ENCODE assay signal across 24 mouse cellular contexts in genomic region chr2:125667721-125668120, GRCm38 (mm10). TPM values are rescaled to one million over a fixed set of nuclear protein-coding genes. Genes with fewer than 3 reads are reported as not detected.
A peak's percentile ranks its signal among the peaks of the same experiment; 100 is the strongest.
DNase-seq lines count a peak whose midpoint lies in the region; ATAC-seq and TF ChIP-seq lines count a peak whose summit lies in the region.
"Had no signal": no experiment of that assay in that cellular context is flagged by ENCODE, and none has a peak within 500 bp of the region (broad histone marks: within the 10 kb centered on the region; RNA-seq: fewer than 3 reads in every experiment).

No protein-coding gene starts in this region.

- H3K27me3 ChIP-seq in CH12.LX (replicated peaks), result no peaks in the 10 kb centered on the region
- H3K27me3 ChIP-seq in liver, embryonic 13.5 days, result no peaks in the 10 kb centered on the region
- H3K27me3 ChIP-seq in thymus, adult 2 months (ENCODE audit: control insufficient read depth, insufficient read depth, low read length), result no peaks in the 10 kb centered on the region
- H3K27me3 ChIP-seq in kidney, embryonic 15.5 days, result no peaks in the 10 kb centered on the region
- H3K27me3 ChIP-seq: embryonic facial prominence, embryonic 12.5 days; heart, embryonic 12.5 days; neural tube, embryonic 13.5 days; Patski had no signal

- H3K79me2 ChIP-seq in CH12.LX (replicated peaks; ENCODE audit: control insufficient read depth, extremely low read depth, insufficient read depth, poor library complexity, severe bottlenecking), result no peaks in the 10 kb centered on the region; the same call in 1 of the 2 replicates

- no peak for DNase-seq in CH12.LX (ENCODE audit: extremely low read depth)
- DNase-seq in liver, embryonic 13.5 days, result no peak
- DNase-seq in kidney, adult 18-20 months, result no peak
- DNase-seq in thymus, adult 2 months, result no peak
- DNase-seq: adrenal gland, postnatal 36 days; cerebellum, adult 11 months; cerebellum, postnatal 14 days; gastrocnemius, adult 2 months; heart, postnatal 14 days; kidney, postnatal 10 days; layer of hippocampus, postnatal 36 days; lung, adult 2 months; lung, postnatal 14 days; midbrain, embryonic 14.5 days; retina, postnatal 1 day; thymus, postnatal 4 days had no signal

- in situ Hi-C loops in CH12.LX (cut with MboI; ENCODE audit: low pct_ligation_motif_present, low pct_unique_long_range_greater_than_20kb, low sequenced_read_pairs), result loop anchor here (25.0 kb wide), 1 partner anchor 370 kb away; the partner anchor contains the start of gene Fgf7

- no peak for TF ChIP-seq RAD21 in CH12.LX (IDR thresholded peaks at IDR 0.05; ENCODE audit: low read depth, low read length)

- TF ChIP-seq CTCF in CH12.LX (conservative IDR thresholded peaks at IDR 0.05 in 1 of 2, IDR thresholded peaks at IDR 0.05 in 1 of 2; ENCODE audit: low read depth in 2 of 2, low read length in 2 of 2), result no peak
- TF ChIP-seq CTCF in bone marrow macrophage, adult 2 months (IDR thresholded peaks at IDR 0.05; ENCODE audit: low read depth, low read length), result no peak
- no peak for TF ChIP-seq CTCF in thymus, adult 2 months (IDR thresholded peaks at IDR 0.05; ENCODE audit: borderline replicate concordance, control insufficient read depth, extremely low read depth, insufficient read depth, low read length, poor library complexity)

- H3K36me3 ChIP-seq in CH12.LX (replicated peaks in 1 of 2; ENCODE audit: control insufficient read depth in 1 of 2, insufficient read depth in 1 of 2, low read length in 1 of 2), result no peaks in the 10 kb centered on the region
- H3K36me3 ChIP-seq in liver, embryonic 13.5 days, result no peaks in the 10 kb centered on the region
- H3K36me3 ChIP-seq in thymus, adult 2 months (ENCODE audit: control insufficient read depth, insufficient read depth, low read length), result no peaks in the 10 kb centered on the region
- H3K36me3 ChIP-seq in kidney, embryonic 15.5 days, result no peaks in the 10 kb centered on the region
- H3K36me3 ChIP-seq: embryonic facial prominence, embryonic 12.5 days; heart, embryonic 12.5 days; neural tube, embryonic 13.5 days had no signal

- dilution Hi-C loops in CH12.LX (cut with MboI; ENCODE audit: extremely low pct_ligation_motif_present, extremely low pct_unique_long_range_greater_than_20kb, low sequenced_read_pairs), result no loop called here

- H3K4me2 ChIP-seq in CH12.LX (ENCODE audit: insufficient read depth, low read depth, poor library complexity, severe bottlenecking), result peak overlapping the region; percentile 82
- peak overlapping the region; percentile 32; the same call in 1 of the 2 replicates for H3K4me2 ChIP-seq in liver, embryonic 13.5 days
- no peak overlapping the region for H3K4me2 ChIP-seq in kidney, embryonic 15.5 days
- H3K4me2 ChIP-seq: embryonic facial prominence, embryonic 12.5 days; neural tube, embryonic 13.5 days had no signal

- H3K4me1 ChIP-seq in CH12.LX (ENCODE audit: control insufficient read depth in 1 of 2, insufficient read depth in 2 of 2), result peaks cover 11 to 35% of the 10 kb centered on the region in 2 experiments; a peak in 3 of 4 replicates
- peaks cover 39% of the 10 kb centered on the region for H3K4me1 ChIP-seq in bone marrow macrophage, adult 2 months (ENCODE audit: control insufficient read depth, insufficient read depth, low read length)
- H3K4me1 ChIP-seq in liver, embryonic 13.5 days (replicated peaks), result peaks cover 71% of the 10 kb centered on the region
- peaks cover 5% of the 10 kb centered on the region; the same call in 1 of the 2 replicates for H3K4me1 ChIP-seq in thymus, adult 2 months (replicated peaks; ENCODE audit: control insufficient read depth, insufficient read depth, low read length)
- H3K4me1 ChIP-seq in kidney, embryonic 15.5 days, result peaks cover 3% of the 10 kb centered on the region; the same call in 1 of the 2 replicates
- H3K4me1 ChIP-seq: embryonic facial prominence, embryonic 12.5 days had no signal

- TF ChIP-seq EP300 in CH12.LX (IDR thresholded peaks at IDR 0.05; ENCODE audit: low read length), result no peak

- peak overlapping the region; percentile 45 for H3K9ac ChIP-seq in CH12.LX (ENCODE audit: insufficient read depth, low read depth)
- H3K9ac ChIP-seq in liver, embryonic 13.5 days, result no peak overlapping the region
- H3K9ac ChIP-seq in kidney, embryonic 15.5 days, result no peak overlapping the region
- H3K9ac ChIP-seq: embryonic facial prominence, embryonic 12.5 days; heart, embryonic 12.5 days; neural tube, embryonic 13.5 days had no signal

- 0 out of 2 replicates have a peak overlapping the region, but pooled peaks have one; percentile 11 for H3K27ac ChIP-seq in CH12.LX (ENCODE audit: insufficient read depth, low read depth)
- H3K27ac ChIP-seq in bone marrow macrophage, adult 2 months (ENCODE audit: insufficient read depth, low read depth, low read length), result peak overlapping the region; percentile 88
- H3K27ac ChIP-seq in liver, embryonic 13.5 days, result peak overlapping the region; percentile 79
- no peak overlapping the region for H3K27ac ChIP-seq in thymus, adult 2 months (ENCODE audit: control insufficient read depth, insufficient read depth, low read length)
- no peak overlapping the region for H3K27ac ChIP-seq in kidney, embryonic 15.5 days
- H3K27ac ChIP-seq: embryonic facial prominence, embryonic 12.5 days; gastrocnemius, adult 2 months; neural tube, embryonic 13.5 days had no signal

- no peak overlapping the region for H3K4me3 ChIP-seq in CH12.LX (replicated peaks in 1 of 3; ENCODE audit: low read depth in 2 of 3, low read length in 2 of 3, poor library complexity in 1 of 3)
- no peak overlapping the region for H3K4me3 ChIP-seq in bone marrow macrophage, adult 2 months (ENCODE audit: insufficient read depth, low read length)
- no peak overlapping the region for H3K4me3 ChIP-seq in liver, embryonic 13.5 days (replicated peaks)
- no peak overlapping the region for H3K4me3 ChIP-seq in thymus, adult 2 months (ENCODE audit: control insufficient read depth, insufficient read depth, low read length)
- no peak overlapping the region for H3K4me3 ChIP-seq in kidney, embryonic 15.5 days (replicated peaks)
- H3K4me3 ChIP-seq: embryonic facial prominence, embryonic 12.5 days; gastrocnemius, adult 2 months; heart, embryonic 12.5 days; neural tube, embryonic 13.5 days had no signal

- H3K9me3 ChIP-seq in CH12.LX (replicated peaks; ENCODE audit: low read length), result peaks cover 3% of the 10 kb centered on the region
- no peaks in the 10 kb centered on the region for H3K9me3 ChIP-seq in liver, embryonic 13.5 days (replicated peaks)
- no peaks in the 10 kb centered on the region for H3K9me3 ChIP-seq in kidney, embryonic 15.5 days (replicated peaks)
- H3K9me3 ChIP-seq: embryonic facial prominence, embryonic 12.5 days; neural tube, embryonic 13.5 days had no signal

- 63% methylated on average over 7 of the region's 7 CpGs for WGBS in liver, embryonic 13.5 days (ENCODE audit: insufficient replicate concordance)
- WGBS in thymus, adult 2 months, result 66% methylated on average over 7 of the region's 7 CpGs
- WGBS in kidney, embryonic 15.5 days, result 81% methylated on average over 7 of the region's 7 CpGs

- peak; percentile 14; the same call in 1 of the 2 replicates for ATAC-seq in liver, embryonic 13.5 days (ENCODE audit: low read depth)
- ATAC-seq in megakaryocyte, adult 5-6 weeks (ENCODE audit: poor library complexity, severe bottlenecking), result 0 out of 2 replicates have a peak, but pooled peaks have one; percentile 10
- no peak for ATAC-seq in kidney, embryonic 15.5 days (replicated peaks; ENCODE audit: low FRiP score)
- ATAC-seq: forebrain, embryonic 14.5 days had no signal

- TF ChIP-seq POLR2A in CH12.LX (IDR thresholded peaks at IDR 0.05; ENCODE audit: low read depth, low read length), result no peak
- no peak for TF ChIP-seq POLR2A in bone marrow macrophage, adult 2 months (IDR thresholded peaks at IDR 0.05; ENCODE audit: borderline replicate concordance, low read depth, low read length)
- TF ChIP-seq POLR2A in thymus, adult 2 months (IDR thresholded peaks at IDR 0.05; ENCODE audit: control insufficient read depth, extremely low read depth, insufficient read depth, low read length, poor library complexity), result no peak

TF ChIP-seq in CH12.LX, 34 proteins besides CTCF, POLR2A, EP300 and RAD21 (continues in another document):
- TF ChIP-seq MAX (IDR thresholded peaks at IDR 0.05; ENCODE audit: low read length), result 0 out of 2 replicates have a peak, but pooled peaks have one; percentile 5
- TF ChIP-seq ZNF384 (IDR thresholded peaks at IDR 0.05; ENCODE audit: low read depth, low read length), result no peak

RNA-seq across cellular contexts. Expression of gene Eid1, which starts 5.2 kb away (rescaled TPM):
- total RNA-seq in CH12.LX (2012; rRNA removed) (15.4 and 17.0 TPM in 2 replicates), CH12.LX (2014; rRNA removed) (39.8 and 43.2 TPM in 2 replicates)
- 20.4 and 22.7 TPM in 2 replicates for polyA plus RNA-seq in CH12.LX (2012; ENCODE audit: insufficient read length, low read depth)
- 276 and 293 TPM in 2 replicates for polyA plus RNA-seq in bone marrow macrophage, adult 2 months (2012; ENCODE audit: insufficient read depth, insufficient read length, missing spikeins)
- 36.8 and 41.1 TPM in 2 replicates for polyA plus RNA-seq in liver, embryonic 13.5 days (2015; fragmentation: Nextera tagmentation; extraction: Ambion mirVana)
- total RNA-seq in megakaryocyte, adult 5-6 weeks (2015), result 66.2 and 78.6 TPM in 2 replicates
- total RNA-seq in megakaryocyte, adult 5-6 weeks (2017), result 112 and 121 TPM in 2 replicates
- 21.7 and 23.4 TPM in 2 replicates for polyA plus RNA-seq in thymus, adult 2 months (2012; rRNA removed)
- polyA plus RNA-seq in kidney, embryonic 15.5 days (2015; fragmentation: Nextera tagmentation; extraction: Ambion mirVana), result 116 and 119 TPM in 2 replicates

RNA-seq across cellular contexts. Expression of gene Cep152, which starts 42.8 kb away (rescaled TPM):
- total RNA-seq in CH12.LX (2012; rRNA removed) (8.9 and 10.2 TPM in 2 replicates), CH12.LX (2014; rRNA removed) (7.4 and 7.7 TPM in 2 replicates)
- polyA plus RNA-seq in CH12.LX (2012; ENCODE audit: insufficient read length, low read depth), result 8.4 and 8.8 TPM in 2 replicates
- 5.8 and 6.4 TPM in 2 replicates for polyA plus RNA-seq in bone marrow macrophage, adult 2 months (2012; ENCODE audit: insufficient read depth, insufficient read length, missing spikeins)
- 4.1 and 5.1 TPM in 2 replicates for polyA plus RNA-seq in liver, embryonic 13.5 days (2015; fragmentation: Nextera tagmentation; extraction: Ambion mirVana)
- total RNA-seq in megakaryocyte, adult 5-6 weeks (2015), result 3.7 and 3.8 TPM in 2 replicates
- 14.4 and 14.7 TPM in 2 replicates for total RNA-seq in megakaryocyte, adult 5-6 weeks (2017)
- polyA plus RNA-seq in thymus, adult 2 months (2012; rRNA removed), result 4.7 and 4.8 TPM in 2 replicates
- polyA plus RNA-seq in kidney, embryonic 15.5 days (2015; fragmentation: Nextera tagmentation; extraction: Ambion mirVana), result 7.7 and 8.1 TPM in 2 replicates

RNA-seq across cellular contexts. Expression of gene Shc4, which starts 56.2 kb away (rescaled TPM):
- total RNA-seq in CH12.LX (2012; rRNA removed), result 0.97 and 1.1 TPM in 2 replicates
- total RNA-seq in CH12.LX (2014; rRNA removed), result 0.21 and 0.23 TPM in 2 replicates
- polyA plus RNA-seq in CH12.LX (2012; ENCODE audit: insufficient read length, low read depth), result 0.10 and 0.37 TPM in 2 replicates
- 1.5 and 1.8 TPM in 2 replicates for polyA plus RNA-seq in bone marrow macrophage, adult 2 months (2012; ENCODE audit: insufficient read depth, insufficient read length, missing spikeins)
- polyA plus RNA-seq in liver, embryonic 13.5 days (2015; fragmentation: Nextera tagmentation; extraction: Ambion mirVana), result 0.73 and 1.0 TPM in 2 replicates
- total RNA-seq in megakaryocyte, adult 5-6 weeks (2015), result 0.13 and 0.46 TPM in 2 replicates
- 0.07 and 0.16 TPM in 2 replicates for total RNA-seq in megakaryocyte, adult 5-6 weeks (2017)
- 0.57 and 0.66 TPM in 2 replicates for polyA plus RNA-seq in thymus, adult 2 months (2012; rRNA removed)
- polyA plus RNA-seq in kidney, embryonic 15.5 days (2015; fragmentation: Nextera tagmentation; extraction: Ambion mirVana), result 1.2 and 1.3 TPM in 2 replicates

Comparison
In these comparisons a context has a peak if more than half of its experiments do, and no peak if none do; other contexts are left out.
1. H3K27ac ChIP-seq: peak in CH12.LX (single experiment), bone marrow macrophage, adult 2 months (single experiment) and liver, embryonic 13.5 days (single experiment); none in thymus, adult 2 months (single experiment) and kidney, embryonic 15.5 days (single experiment).